Mouse (Mus musculus): ENCODE measurements at regions not wholly inside any gene's neighbourhood (a gene's known extent, or its start where the extent isn't known, plus 50 kb on each side); places are given as distances from the start of the nearest gene placed in this dataset.

DNA sequence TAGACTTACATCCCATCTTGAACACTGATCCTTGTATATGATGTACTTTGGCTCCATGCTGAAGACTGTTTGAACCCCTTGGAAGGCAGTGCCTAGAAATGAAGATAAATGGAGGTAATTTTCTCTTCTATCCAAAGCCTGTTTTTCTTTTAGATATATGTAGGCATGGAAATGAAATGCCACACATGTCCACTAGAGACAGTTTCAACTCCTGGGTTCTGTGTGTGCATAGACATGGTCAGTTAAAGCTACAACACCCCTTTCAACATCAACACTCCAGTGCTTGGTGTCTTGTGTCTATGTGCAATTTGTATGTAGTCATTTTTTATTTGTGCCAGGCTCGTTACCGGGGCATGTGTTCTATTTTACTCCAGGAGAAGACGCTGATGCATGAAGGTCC, 179.7 kb upstream of the Lpp start:
- no peak for DNase-seq

DNA sequence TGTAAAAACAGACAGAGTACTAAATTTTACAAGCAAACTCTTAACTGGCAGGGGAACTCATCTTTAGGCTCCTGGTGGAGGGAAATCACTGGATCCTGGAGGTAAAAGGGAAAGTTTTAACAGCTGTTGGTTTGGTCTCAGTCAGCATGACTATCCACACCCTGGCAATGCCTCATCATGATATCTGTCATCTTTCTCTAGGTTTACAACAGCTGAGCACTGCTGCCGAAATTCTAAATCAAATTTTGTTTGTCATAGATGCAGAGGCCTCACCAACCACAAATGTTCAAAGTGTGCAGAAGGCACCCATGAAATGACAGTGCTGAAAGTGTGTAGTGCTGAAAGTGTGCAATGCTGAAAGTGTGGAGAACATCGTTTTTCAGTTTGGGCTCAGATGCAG, 180.6 kb upstream of the Lpp start:
- DNase-seq: no peak

DNA sequence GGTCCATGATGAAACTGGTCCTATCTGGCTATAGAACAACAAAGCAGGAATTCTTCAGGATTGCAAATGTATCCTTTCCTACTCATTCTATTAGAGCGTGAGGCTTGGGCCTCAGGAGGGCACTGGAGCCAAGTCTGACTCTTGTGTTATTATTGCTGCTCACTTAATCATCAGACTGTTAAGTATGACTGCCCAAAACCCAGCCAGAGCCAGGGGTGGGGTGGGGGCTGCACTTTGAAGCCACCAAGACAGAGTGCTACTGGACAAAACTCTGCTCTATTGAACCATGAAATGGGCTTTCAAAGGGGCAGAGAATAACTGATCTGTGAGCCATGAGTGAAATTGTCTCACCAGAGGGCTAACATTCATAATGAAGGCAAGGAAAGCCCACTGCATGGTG, 181.7 kb upstream of the Lpp start:
- DNase-seq: no peak

DNA sequence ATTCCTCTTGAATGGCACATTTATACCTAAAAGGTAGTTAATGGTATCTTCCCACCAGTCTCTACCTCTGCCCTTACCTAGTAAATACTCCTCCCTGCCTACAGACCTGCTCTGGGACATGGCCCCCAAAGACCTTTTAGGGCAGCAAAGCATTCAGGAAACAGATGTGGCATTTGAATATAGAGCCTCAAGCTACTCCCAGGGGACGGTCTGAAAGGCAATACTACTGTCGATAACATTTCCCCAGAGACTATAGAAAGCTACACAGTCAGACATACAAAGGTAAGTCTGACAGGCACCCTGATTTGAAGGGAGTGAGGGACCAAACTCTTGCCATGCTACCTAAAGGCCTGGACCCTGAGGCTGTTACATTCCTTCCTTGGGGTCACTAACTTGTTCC, 184.4 kb upstream of the Lpp start:
- no peak for DNase-seq

DNA sequence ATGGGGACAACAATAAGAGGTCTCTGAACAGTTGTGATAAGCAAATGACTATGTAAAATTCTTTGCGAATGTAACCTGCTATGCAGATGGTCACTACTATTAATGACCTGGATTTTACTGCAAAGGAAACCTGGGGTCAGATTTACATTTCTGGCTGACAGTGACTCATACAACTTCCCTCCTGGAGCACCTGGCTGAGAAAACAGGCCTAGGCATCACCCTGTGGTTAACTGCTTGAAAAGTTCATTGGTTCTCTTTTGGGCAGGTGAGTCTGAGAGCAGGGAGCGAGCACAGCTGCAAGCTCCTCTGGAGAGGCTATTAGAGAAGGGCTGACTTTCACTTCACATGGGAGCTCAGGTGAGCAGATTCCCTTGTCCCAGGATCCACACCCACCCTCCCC, 185.2 kb upstream of the Lpp start:
- DNase-seq: no peak

DNA sequence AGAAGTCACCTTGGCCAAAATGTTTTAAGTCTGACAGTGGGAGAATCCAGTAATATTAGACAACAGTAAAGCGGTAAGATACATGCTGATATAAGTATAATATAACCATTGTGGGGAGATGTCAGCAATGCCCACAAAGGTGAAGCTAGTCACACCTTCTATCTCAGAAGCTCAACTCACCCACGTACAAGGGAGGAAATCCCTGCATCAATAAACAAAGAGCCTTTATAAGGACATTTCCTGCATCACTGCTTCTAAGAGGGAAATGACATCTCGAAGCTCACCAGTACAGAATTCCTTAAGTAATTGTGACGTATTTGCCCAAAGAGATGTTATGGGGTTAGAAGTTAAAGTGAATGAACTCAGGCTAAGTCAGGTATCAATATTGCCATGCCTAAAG, 186.3 kb upstream of the Lpp start:
- no peak for DNase-seq

DNA sequence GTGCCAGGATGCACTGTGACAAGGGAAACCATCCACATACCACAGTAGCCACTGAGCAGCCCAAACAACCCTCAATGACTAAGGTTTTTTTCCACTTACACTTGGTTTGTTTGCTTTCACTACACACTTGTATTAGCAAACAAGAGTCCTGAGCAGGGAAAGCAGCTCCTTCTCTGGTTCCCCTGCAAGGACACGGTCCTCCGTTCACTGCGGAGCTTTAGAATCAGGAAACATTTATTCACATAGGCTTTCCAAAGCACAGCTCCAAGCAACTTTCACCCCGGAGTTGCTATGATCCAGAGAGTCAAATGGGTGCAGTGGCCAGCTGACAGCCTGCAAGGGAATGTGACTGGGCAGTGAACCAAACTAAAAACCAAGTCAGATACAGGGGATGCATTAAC, 186.8 kb upstream of the Lpp start:
- no peak for DNase-seq

DNA sequence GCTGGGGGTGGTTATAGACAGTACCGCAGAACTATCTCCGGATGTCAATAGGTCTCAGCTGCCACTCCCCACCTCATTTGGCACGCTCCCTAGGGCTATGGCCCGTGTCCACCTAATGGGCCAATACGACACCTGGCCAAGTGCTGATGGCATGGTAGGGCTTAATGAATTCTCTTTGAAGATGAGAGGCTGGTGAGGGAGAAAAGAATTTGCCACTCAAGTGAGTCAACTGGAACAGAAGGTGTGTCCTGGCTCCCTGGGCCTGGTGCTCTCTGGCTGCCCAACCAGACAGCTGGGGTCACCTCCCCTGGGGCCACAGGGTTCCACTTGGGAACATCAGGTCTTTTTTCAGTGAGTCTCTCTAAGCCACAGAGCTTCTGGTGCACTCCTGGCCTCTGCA, 187.7 kb upstream of the Lpp start:
- no peak for DNase-seq

DNA sequence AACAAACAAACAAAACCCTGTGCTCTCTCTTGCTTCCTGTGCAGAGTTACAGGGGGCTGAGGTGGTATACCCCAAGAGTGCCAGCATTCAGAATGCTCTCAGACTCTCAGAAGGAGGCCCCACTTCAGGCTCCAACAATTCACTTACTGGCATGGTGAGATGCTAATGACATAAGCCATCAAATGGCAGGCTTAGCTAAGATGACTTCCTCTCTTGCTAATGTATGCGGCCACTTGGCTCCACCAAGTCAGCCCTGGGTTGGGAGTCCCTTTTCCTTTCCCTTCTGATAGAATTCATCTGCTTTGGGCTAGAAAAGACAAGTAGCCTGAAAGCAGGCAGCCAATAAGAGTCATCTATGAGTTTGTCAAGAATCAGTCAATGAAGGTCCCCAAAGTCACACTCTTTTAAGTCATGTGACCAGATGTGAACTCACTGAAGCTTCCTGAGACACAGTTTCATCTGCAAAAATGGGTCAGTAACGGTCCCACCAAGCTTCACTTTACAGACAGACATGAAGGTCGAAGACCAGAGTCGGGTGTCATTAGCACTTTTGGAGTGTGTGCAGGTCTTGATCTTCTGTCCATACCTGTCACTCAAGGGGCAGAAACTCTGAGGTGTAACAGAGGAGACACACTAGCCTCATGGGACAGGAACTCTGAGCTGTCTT, 189.1 kb upstream of the Lpp start:
- DNase-seq: no peak

DNA sequence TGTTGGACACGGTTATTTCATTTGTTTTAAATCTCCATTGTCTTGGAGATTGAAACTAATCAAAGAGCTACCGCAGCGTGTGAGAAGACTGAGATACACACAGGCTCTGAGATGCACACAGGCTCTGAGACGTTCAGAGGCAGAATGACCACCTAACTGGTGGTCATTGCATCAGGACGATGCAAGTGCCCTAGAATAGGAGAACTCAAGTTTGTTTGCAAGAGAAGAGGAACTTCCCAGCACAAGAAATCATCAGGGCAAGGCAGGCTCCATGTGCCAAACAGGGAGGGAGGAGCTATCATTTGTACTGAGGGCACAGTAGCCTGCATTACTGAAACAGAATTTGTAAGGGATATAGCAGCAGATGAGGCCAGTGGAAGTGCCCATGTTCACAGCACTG, 190.7 kb upstream of the Lpp start:
- no peak for DNase-seq

DNA sequence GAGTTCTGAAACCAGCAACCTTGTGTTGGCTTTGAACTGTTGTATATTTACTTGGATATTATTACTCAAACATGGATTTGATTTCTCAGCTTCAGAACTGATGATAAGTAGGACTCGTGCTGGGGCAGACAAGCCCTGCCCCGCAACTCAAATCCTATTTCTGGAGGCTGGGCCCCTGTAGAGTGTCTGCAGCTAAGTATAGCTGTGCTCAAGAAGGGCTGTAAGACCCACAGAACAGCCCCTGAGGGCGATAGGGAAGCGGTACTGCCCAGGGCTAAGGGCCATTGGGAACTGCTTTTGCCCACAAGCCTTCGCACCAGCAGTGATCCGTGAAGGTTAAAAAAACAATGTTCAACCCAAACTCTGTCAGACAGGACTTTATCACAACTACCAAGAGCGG, 191.9 kb upstream of the Lpp start:
- DNase-seq: no peak

DNA sequence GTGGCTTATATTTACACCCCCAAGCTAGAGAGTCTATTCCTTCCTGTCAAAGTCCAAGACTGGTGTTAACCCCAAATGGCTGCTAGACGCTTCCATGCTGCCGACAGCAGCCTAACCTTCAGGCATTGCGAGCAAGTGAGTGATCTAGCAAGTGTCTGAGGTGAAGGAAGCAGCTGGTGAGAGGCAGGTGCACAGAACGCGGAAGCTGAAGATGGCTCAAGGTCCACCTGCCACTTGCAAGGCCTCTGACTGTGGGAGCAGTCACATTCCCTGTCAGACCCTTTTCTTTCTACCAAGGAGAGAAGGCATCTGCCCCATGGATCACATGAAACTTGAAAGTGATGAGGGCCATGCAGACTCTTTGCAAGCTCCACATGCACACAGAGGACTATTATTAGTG, 193.1 kb upstream of the Lpp start:
- DNase-seq: no peak

DNA sequence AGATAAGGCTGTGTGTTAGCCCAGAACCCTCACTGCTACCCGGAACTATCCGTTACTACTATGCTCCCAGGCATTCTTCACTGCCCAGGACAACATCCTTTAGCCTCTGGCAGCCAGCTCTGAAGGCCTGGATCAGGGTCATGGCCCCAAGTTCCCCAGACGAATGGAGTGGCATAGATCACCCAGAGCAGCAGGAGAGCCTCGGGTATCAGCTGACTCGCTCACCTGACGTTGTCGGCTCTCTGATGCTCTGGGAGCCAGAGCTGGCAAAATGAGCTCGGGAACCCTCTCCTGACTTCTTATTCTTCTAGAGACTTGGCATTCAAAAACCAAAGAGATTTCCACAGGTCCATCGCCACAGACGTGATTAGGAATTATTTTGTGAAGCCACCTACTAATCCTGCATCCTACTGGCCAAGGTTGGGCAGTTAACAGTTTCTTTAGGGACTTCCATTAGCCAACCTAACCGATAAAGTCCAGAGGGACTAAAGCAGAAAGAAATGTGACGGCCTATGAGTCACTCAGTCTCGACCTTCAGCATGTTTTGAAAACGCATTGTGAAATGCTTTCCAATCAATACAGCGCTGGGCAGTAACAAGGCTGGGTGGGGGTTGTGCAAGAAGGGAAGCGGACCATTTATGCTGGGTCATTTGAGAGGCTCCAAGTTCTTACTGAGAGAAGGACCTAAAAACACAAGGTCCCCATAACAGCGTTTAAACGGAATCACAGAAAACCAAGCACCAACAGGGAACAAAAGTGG, 193.7 kb upstream of the Lpp start:
- peak; percentile 42 for DNase-seq

DNA sequence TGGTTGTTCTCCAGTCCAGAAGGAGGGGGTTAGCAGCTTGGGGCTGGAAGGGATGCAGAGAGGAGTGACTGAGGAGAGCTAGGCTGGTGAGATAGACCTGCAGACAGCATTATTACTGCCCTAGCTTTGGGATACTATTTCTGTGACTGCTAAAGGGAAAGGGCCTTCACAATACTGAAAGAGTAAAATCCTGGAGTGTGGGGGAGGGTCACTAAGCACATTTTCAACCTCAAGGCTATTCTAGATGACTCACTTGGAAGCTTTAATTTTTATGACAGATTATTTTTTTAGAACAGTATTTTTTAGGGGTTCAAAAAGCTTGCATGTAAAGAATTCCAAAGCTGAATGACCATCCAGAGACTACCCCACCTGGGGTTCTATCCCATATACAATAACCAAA, 195.0 kb upstream of the Lpp start:
- DNase-seq: no peak

DNA sequence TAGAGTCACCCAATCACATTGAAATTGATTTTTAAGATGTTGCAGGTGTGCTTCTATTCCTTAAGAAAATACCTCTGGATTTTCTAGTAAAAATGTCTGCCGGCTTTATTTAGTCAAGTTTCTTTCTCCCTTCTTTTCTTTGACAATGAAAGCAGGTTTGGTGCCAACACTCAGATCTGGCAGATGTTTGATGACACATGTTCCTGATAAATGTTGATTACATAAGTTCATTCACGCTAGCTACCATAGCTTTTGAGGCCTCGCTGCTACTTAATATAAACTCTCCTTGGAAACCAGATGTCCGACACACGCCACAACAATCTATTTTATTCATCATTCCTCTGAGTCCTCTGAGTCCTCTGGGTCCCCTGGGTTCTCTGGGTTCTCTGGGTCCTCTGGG, 195.7 kb upstream of the Lpp start:
- no peak for DNase-seq

DNA sequence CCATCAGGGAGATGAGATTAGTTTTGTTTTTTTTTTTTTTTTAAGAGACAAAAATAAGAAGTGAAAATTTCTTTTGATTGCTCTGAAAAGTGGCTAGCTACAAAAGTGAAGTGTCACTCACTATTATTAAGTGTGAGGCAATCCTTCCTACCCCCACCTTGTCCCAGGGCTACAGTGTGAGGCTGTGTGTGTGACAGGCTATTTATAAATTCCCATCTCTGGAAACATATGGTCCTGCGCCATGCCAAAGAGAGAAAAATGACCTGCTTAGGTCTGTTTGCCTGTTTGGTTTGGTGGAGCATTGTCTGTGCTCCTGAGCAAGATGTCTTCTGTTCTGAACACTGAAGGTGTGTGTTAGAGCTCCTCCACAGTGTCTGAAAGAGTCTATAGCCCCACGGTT, 199.4 kb upstream of the Lpp start:
- no peak for DNase-seq

DNA sequence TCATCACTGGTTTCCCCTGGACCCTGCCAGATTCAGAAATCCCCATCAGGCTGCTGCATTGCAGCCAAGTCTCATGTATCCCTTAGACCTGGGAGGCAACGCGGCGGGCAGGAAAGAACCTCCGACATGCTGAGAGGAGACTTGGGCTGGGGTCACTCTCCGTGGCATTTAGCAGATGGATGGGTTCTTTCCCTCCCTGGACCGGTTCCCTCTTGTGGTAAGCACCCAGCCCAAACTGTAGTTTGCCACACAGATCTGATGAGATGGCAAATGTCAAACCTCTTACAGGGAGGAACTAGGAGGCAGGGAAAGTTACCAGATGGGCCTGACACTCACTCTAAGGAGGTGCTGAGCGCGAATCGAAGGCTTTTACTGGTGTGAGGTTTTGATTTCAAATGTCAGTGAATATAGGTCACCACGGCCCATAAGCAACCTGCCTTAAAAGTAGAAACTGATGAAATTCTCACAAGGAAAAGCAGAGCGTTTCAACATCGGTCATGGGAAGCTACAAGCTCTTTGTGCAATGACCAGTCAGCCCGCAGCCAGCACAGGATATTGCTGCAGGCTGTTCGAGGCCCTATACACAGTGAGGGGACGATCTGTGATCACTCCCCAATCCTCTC, 199.9 kb upstream of the Lpp start:
- DNase-seq: no peak

DNA sequence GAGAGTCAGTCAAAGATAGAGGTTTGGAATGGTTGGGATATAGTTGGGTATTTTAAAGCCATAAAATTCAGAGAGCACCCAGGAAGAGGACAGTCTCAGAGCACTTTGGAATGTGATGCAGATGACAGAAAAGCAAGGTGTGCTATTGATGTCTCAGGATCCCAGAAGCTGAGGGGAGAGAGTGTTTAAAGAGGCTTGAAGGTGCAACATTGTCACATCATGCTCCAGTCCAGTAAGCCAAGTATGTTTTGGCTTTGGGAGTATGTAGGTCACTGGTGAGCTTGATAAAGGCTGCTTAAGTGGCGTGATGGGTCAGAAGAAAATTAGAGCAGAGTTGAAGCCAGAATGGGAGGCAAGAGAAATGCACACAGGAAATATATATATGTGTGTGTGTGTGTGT, 201.3 kb upstream of the Lpp start:
- DNase-seq: no peak

DNA sequence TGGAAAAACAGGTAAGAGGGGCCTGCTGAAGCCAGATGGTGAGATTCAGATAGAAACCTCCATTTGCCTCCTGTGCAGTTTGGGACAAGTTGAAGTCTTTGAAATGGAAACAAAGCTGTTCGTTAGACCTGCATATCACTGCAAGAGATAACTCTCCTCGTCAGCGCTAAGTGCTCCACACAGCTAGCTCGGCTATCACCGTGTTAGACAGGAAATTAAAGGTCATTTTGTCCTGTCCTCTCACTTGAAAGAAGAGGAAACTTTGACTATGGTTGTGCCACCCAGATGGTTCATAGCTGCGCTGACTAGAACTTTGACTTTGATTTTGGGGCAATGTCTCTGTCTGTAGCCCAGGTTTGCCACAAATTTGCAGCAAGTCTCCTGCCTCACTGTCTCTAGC, 198.5 kb upstream of the Bcl6 start:
- DNase-seq: no peak

DNA sequence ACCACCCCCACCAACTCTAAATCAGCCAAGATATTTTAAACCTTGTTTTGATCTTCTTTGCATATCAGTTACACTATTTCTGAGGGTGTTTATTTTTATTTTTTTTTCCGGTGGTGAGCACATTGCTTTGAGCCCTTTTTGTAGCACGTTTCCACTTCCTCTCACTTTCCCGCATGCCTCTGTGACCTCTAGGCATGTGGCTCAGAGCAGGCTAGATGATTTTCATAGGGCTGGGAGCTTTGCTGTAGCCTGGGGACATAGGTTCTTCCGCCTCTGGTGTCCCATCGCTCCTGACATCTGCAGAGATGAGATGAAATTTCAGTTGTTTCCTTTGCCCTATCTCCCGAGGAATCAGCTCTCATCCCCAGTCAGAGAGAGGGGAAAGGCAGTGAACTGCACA, 197.3 kb upstream of the Bcl6 start:
- DNase-seq: no peak

DNA sequence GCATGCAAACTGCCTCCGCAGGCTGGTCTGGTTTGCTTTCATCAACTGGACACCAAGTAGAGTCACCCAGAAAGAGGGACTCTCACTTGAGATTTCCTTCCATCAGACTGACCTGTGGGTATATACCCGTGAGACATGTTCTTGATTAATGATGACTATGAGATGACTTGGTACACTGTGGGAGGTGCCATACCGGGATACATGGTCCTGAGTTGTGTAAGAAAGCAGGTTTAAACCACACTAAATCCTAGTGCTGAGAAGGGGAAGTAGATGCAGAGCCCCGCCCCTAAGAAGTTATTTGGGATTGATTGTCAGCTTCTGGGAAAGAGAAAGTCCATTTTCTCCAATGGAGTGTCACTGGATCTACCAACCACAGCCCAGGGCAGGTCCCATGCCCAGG, 196.2 kb upstream of the Bcl6 start:
- no peak for DNase-seq

DNA sequence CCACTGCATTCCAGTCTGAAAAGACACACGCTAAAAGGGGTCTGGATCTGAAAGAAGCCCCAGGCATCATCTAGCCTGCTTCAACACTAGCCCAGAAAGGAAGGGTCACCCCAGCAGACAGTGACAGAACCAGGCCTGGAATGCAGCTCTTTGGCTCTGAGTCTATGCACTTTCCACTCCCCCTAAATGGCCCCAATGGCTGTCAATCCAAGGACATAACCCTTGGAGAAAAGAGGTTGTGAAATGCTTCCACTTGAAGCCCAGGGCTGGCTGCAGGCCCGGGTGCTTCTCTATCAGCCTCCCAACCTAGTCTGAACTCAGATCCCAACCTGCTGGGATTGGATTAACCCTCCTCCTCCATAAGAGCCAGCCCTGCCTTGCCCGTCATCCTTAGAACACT, 194.6 kb upstream of the Bcl6 start:
- DNase-seq: peak; percentile 59

DNA sequence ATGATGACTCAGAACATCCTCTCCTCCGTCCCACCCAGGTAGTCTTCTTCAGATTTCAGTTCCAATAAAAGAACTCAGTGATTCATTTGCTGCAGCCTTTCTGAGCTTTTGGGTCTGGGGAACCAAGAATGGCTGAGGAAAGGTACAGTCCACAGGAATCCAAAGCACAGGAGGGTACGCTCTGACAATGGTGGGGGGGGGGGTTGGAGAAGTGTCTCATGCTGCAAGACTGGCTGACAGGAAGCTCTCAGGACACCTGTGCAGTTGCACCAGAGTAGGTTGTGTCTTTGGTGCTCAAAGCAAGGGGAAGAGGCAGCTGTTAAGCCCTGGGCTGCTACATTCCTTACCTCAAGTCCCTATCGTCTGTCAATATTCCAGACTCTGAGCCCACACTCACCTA, 192.7 kb upstream of the Bcl6 start:
- no peak for DNase-seq

DNA sequence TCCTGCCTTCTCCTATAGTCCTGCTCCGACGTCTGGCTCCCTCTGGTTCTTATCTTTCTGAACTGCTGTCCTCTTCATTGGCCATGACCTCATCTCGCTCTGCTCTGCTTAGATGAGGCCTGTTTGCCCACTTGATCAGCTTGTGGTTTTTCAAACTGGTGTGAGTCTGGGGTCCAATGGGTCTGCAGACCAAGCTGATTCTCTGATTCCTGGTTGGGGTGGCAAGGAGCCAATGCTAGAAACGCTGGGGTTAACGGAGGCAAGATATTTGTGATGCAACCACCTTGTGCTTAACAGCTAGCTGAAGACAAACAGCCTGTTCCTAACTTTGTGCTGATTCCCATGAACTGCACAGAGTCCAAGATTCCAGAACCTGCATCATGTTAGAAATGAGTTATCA, 192.0 kb upstream of the Bcl6 start:
- DNase-seq: no peak
